In the genomic region with DNA sequence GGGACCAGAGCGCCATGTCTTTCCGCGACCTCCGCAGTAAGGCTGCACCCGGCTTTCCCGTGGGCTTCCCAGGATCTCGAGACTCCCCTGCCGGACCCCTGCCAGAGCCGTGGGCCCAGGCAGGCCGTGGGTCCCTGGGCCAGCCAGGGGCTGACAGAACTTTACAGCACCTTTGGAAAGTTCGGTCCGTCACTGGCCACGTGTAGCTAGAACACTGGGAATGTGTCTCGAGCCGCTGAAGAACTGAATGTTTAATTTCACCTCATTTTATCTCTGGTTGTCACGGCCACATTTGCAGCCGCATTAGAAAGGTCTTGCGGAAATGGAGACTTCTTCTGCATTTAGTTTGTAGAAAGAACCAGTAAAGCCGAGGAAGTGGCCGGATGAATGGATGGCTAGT, we compare ENCODE assay signal across 1 mouse cellular context.
TF ChIP-seq lines count a peak whose summit lies in the region.

No protein-coding gene starts in this region.

TF ChIP-seq in MEL, 35 proteins besides CTCF, POLR2A, EP300 and RAD21:
- TF ChIP-seq ZMIZ1 (IDR thresholded peaks at IDR 0.05; ENCODE audit: low read depth, low read length) (peak; percentile 4; the same call in 1 of the 2 replicates), UBTF (IDR thresholded peaks at IDR 0.05; ENCODE audit: borderline replicate concordance, insufficient read depth, low read depth, low read length) (no peak), MXI1 (IDR thresholded peaks at IDR 0.05; ENCODE audit: low read depth, low read length) (peak; percentile 83)
